Mouse (Mus musculus) intestine, embryonic 14.5 days (tissue): ENCODE measurements at regions not wholly inside any gene's neighbourhood (a gene's known extent, or its start where the extent isn't known, plus 50 kb on each side); places are given as distances from the start of the nearest gene placed in this dataset.
A peak's percentile ranks its signal among the peaks of the same experiment; 100 is the strongest.

ENCODE experiments used
- ATAC-seq: fragments of 200-750 bp; cut with Nextera tagmentation; replicated peaks from 2 replicates; pipeline ENCODE4 v1.8.0; 2017; ENCODE audit warnings: low read depth, moderate number of reproducible peaks, moderate TSS enrichment, moderate library complexity; ENCODE audit not compliant: low FRiP score, low TSS enrichment
- DNase-seq: peaks from one replicate; pipeline ENCODE4 v3.0.0-alpha.2; 2018; ENCODE audit warnings: low spot score
- H3K27ac ChIP-seq: fragments of 300-500 bp; sonication (generic); 2 replicates; pipeline ENCODE4 v1.5.1; 2014; ENCODE audit warnings: low read depth, mild to moderate bottlenecking, control low read depth
- H3K27me3 ChIP-seq: fragments of 300-500 bp; sonication (generic); replicated peaks from 2 replicates; pipeline ENCODE4 v1.6.1; 2014; ENCODE audit warnings: low read length, control low read depth; ENCODE audit not compliant: control insufficient read depth, insufficient read depth
- H3K36me3 ChIP-seq: fragments of 300-500 bp; sonication (generic); 2 replicates; pipeline ENCODE4 v1.6.1; 2014; ENCODE audit warnings: low read length, control low read depth; ENCODE audit not compliant: control insufficient read depth, insufficient read depth
- H3K4me1 ChIP-seq: fragments of 300-500 bp; sonication (generic); replicated peaks from 2 replicates; pipeline ENCODE4 v1.6.1; 2014; ENCODE audit warnings: low read length, control low read depth, mixed read lengths; ENCODE audit not compliant: control insufficient read depth, insufficient read depth
- H3K4me2 ChIP-seq: fragments of 300-500 bp; sonication (generic); 2 replicates; pipeline ENCODE4 v1.6.1; 2014; ENCODE audit warnings: low read length
- H3K4me3 ChIP-seq: fragments of 300-500 bp; sonication (generic); 2 replicates; pipeline ENCODE4 v1.5.1; 2014; ENCODE audit warnings: low read depth, low read length, control low read depth, mixed read lengths
- H3K9ac ChIP-seq: fragments of 300-500 bp; sonication (generic); 2 replicates; pipeline ENCODE4 v1.6.1; 2014; ENCODE audit warnings: mild to moderate bottlenecking, low read length
- H3K9me3 ChIP-seq: fragments of 300-500 bp; sonication (generic); 2 replicates; pipeline ENCODE4 v1.6.1; 2016; ENCODE audit warnings: low read length, control low read depth; ENCODE audit not compliant: control insufficient read depth
- WGBS: fragments of 180-500 bp; shearing (Covaris S2); extraction: QIAGEN DNeasy Blood & Tissue Kit; methylation state at CpG from one replicate; pipeline ENCODE4 v1.1.7; 2014; 5-methylcytosine and 5-hydroxymethylcytosine counted together

DNA sequence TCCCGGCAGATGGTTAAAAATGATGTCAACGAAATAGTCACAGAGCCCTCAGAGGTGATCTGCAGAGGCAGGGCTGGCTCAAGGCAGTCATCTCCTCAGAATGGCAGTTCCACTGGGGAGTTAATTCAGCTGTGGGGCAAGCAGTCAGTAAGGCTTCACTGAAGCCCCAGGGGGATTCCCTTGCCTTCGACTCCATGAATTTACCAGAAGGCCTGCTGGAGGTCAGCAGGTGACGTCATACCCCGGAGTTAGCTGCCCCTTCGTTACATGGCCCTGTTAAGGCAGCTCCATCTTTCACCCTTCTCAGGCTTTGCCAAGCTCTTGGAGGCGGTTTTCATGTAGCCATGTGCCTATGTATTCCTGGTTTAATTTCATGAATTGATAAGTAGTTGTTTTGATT, 178.6 kb downstream of the Fam43a start:
- Histone ChIP-seq H3K36me3 (no peaks in the 10 kb centered on the region), H3K4me1 (peaks cover 21% of the 10 kb centered on the region), H3K9ac (no peak overlapping the region), H3K4me3 (no peak overlapping the region), H3K4me2 (no peak overlapping the region), H3K27ac (no peak overlapping the region), H3K27me3 (no peaks in the 10 kb centered on the region), H3K9me3 (no peaks in the 10 kb centered on the region)
- WGBS = 49% methylated on average over 7 of the region's 7 CpGs
- ATAC-seq (no peak), DNase-seq (no peak)

DNA sequence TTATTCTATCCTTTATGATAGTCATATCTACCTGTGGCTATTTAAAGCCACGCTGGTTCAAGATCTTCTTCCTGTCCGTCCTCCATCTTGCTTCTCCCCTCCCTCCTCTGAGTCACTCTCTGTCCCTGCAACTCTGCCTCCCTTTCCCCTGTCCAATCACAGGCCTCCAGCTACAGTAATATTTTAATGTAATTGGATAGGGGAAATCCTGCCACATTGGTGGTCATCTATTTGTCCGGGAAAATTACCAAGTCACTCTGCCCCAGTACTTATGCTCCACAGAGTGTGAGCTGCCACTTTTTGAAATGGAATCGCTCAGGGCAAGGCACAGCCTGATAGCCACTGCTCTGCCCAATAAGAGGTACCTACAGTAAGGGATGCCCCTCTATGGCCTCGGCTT, 179.4 kb downstream of the Fam43a start:
- Histone ChIP-seq H3K4me1 (peaks cover 19% of the 10 kb centered on the region), H3K27ac (no peak overlapping the region), H3K9me3 (no peaks in the 10 kb centered on the region), H3K9ac (no peak overlapping the region), H3K4me2 (no peak overlapping the region), H3K36me3 (no peaks in the 10 kb centered on the region), H3K27me3 (no peaks in the 10 kb centered on the region), H3K4me3 (no peak overlapping the region)
- no peak for ATAC-seq
- 78% methylated on average over 5 of the region's 5 CpGs for WGBS
- DNase-seq = no peak

DNA sequence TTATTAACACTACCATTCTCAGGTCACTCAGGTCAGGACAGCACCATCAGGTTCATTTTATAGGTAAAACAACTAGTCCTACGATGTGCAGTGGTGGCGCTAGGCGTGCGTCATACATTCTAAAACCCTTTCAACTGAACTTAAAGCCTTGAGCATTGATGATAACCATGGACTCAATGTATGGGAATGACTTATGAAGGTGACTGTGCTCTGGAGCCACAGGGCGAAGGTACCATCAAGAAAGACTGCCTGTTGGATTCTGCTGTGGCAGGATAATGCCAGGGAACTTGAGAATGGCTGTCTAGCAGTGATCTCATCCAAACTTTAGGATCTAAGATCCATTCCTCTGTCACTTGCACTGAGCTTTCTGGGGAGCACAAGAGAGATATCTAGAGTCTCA, 184.7 kb downstream of the Fam43a start:
- no peaks in the 10 kb centered on the region for H3K36me3 ChIP-seq
- no peak overlapping the region for H3K4me2 ChIP-seq
- no peak overlapping the region for H3K4me3 ChIP-seq
- H3K27me3 ChIP-seq = no peaks in the 10 kb centered on the region
- DNase-seq = no peak
- WGBS = 92% methylated on average over 5 of the region's 5 CpGs
- H3K9me3 ChIP-seq = no peaks in the 10 kb centered on the region
- no peak overlapping the region for H3K9ac ChIP-seq
- H3K4me1 ChIP-seq = peaks cover 3% of the 10 kb centered on the region
- ATAC-seq = no peak
- no peak overlapping the region for H3K27ac ChIP-seq

DNA sequence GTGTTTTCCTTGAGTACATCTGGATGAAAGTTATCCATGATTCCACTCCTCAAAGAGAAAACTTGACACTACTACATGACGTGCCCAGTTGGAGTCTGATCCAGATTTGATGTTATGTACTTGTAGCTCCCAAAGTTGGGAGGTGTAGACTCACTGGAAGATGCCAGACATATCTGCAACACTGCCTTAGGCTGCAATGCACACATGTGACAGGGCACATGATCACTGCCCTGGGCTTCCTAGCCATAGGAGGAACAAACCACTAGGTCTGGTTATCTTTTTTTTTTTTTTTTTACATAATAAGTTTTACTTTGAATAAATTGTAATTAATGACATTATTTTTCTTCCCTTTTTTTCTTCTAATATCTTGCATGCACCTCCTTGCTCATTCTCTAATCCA, 185.4 kb downstream of the Fam43a start:
- no peak overlapping the region for H3K4me2 ChIP-seq
- no peak overlapping the region for H3K4me3 ChIP-seq
- ATAC-seq (no peak), DNase-seq (no peak)
- 93% methylated on average over 1 of the region's 1 CpGs for WGBS
- peaks cover 9% of the 10 kb centered on the region for H3K4me1 ChIP-seq
- no peak overlapping the region for H3K9ac ChIP-seq
- H3K27ac ChIP-seq = no peak overlapping the region
- no peaks in the 10 kb centered on the region for H3K27me3 ChIP-seq
- no peaks in the 10 kb centered on the region for H3K9me3 ChIP-seq
- H3K36me3 ChIP-seq = no peaks in the 10 kb centered on the region

DNA sequence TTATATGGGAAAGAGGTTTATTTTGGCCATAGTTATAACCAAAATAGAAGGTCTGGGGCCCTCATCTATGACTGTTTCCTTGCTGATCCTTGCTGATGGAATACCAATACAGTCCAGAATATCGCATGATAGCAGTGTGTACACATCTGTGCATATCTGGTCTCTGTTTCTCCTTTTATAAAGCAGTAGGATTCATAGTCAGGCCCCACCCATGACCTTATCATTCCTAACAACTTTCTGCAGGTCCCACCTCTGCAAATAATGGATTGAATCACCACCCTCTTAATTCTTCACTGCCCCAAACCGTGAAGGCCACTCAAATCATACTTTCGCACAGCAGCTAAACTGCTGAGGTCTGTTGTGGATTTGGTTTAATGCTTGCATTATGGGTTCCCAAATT, 186.5 kb downstream of the Fam43a start:
- WGBS = 89% methylated on average over 3 of the region's 3 CpGs
- Histone ChIP-seq H3K36me3 (no peaks in the 10 kb centered on the region), H3K4me1 (peaks cover 20% of the 10 kb centered on the region), H3K27me3 (no peaks in the 10 kb centered on the region), H3K4me3 (no peak overlapping the region), H3K27ac (no peak overlapping the region), H3K9me3 (no peaks in the 10 kb centered on the region), H3K4me2 (no peak overlapping the region), H3K9ac (no peak overlapping the region)
- no peak for DNase-seq
- no peak for ATAC-seq

DNA sequence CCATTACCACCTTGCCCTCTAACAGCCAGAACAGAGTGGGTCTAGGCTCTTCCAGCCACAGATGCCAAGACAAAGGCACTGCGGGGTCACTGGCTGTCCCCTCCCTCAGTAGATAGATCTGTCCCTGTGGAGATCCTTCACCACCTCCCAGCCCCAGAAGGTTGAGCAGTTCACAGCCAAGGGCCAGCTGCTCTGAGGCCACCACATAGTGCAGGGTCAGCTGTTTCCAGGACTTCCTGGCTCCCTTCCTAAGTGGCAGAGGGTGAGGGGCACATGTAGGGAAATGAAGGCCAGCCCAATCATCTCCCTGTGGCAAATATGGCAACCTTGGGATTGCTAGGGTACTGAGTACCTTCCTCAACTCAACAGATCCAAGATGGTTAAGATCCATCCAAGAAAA, 187.8 kb downstream of the Fam43a start:
- DNase-seq (peak; percentile 39), ATAC-seq (no peak)
- Histone ChIP-seq H3K4me1 (peaks cover 25% of the 10 kb centered on the region), H3K27me3 (no peaks in the 10 kb centered on the region), H3K9me3 (no peaks in the 10 kb centered on the region), H3K36me3 (no peaks in the 10 kb centered on the region), H3K9ac (no peak overlapping the region), H3K27ac (no peak overlapping the region), H3K4me2 (no peak overlapping the region), H3K4me3 (no peak overlapping the region)
- WGBS = 94% methylated on average over 1 of the region's 1 CpGs

DNA sequence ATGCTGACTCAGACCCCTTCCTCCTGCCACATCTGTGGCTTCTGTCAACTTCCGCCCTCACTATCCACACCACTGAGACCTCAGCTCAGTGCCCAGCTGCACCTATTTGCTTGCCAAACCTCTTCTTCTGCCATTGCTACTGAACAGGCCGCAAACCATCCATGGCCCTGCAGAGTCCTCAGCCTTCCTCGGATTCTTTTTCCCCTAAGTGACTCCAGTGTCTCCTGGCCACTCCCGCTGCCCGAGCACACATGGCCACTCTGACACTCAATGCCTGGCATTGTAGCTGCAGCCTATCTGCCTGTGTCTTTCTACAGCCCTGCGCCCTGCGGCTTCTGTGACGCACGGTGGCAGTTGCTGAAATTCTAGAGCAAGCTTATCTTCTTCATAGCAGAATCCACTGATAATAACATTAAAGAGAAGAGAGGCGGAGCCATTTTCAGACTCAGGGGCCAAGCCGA, 188.8 kb downstream of the Fam43a start:
- Histone ChIP-seq H3K9ac (no peak overlapping the region), H3K36me3 (no peaks in the 10 kb centered on the region), H3K9me3 (no peaks in the 10 kb centered on the region), H3K27ac (no peak overlapping the region), H3K4me2 (no peak overlapping the region), H3K4me1 (peaks cover 25% of the 10 kb centered on the region), H3K27me3 (no peaks in the 10 kb centered on the region), H3K4me3 (no peak overlapping the region)
- DNase-seq (peak; percentile 50), ATAC-seq (no peak)
- WGBS = 68% methylated on average over 11 of the region's 11 CpGs

DNA sequence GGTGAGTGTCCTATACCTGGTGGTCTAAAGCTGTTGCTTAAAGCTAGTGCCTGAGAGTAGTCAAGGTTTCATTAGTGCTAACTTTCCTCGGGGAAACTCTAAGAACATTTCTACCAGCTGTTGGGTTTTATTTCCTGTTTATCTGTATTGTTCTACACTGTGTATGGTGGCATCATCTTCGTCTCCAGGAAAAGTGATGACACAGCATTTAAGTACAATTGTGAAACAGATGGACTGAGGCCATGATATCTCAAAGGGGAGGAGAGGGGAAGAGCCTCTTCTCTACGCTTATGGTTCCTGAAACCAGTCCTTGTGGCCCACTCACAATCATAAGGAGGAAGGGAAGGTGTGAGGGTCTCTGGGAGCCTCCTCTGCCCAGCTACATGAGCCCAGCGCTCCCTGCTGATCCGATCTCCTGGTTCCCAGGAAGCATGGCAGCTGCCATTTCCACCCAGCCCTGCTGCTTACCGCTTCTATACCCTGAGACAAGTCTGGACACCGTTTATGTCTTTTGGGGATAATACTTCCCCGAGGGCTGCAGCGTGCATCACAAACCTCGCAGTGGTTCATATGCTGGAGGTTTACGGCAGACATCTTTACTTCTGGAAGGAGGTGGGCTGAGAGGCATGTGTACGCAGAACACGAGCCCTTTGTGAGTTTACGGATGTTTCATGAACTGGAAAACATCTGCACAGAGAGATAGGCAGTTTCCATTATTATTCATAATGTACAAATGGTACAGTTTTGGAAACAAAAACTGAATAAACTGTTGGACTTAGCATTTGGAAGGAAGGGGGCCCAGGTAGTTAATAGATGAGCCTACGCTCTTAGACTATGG, 189.6 kb downstream of the Fam43a start:
- ATAC-seq (no peak), DNase-seq (peak; percentile 49)
- H3K27me3 ChIP-seq = no peaks in the 10 kb centered on the region
- peaks cover 25% of the 10 kb centered on the region for H3K4me1 ChIP-seq
- H3K4me3 ChIP-seq = no peak overlapping the region
- H3K4me2 ChIP-seq = no peak overlapping the region
- 0 out of 2 replicates have a peak overlapping the region, but pooled peaks have one; percentile 79 for H3K27ac ChIP-seq
- no peaks in the 10 kb centered on the region for H3K36me3 ChIP-seq
- no peaks in the 10 kb centered on the region for H3K9me3 ChIP-seq
- H3K9ac ChIP-seq = no peak overlapping the region
- WGBS = 78% methylated on average over 15 of the region's 15 CpGs

DNA sequence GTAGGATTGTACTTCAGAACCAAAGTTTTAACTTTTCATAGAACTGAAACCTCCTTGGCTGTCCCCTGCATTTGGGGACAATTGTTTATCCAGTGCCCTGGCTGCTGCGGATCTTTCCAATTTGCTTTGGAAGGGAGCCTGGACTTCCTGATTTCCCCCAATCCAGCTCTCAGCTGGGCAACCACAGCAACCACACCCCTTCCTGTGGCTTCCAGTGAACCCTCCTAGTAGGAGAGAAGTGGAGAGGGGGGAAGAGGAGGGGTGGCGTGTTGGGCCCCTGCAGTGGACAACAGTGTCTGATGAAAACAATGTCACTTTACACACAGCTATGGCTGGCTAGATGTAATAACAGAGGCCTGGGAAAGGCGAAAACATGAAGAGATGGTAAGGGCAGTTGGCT, 190.5 kb downstream of the Fam43a start:
- no peak overlapping the region for H3K9ac ChIP-seq
- ATAC-seq = no peak
- DNase-seq = no peak
- H3K4me3 ChIP-seq = no peak overlapping the region
- H3K27me3 ChIP-seq = no peaks in the 10 kb centered on the region
- 33% methylated on average over 3 of the region's 3 CpGs for WGBS
- no peaks in the 10 kb centered on the region for H3K9me3 ChIP-seq
- no peaks in the 10 kb centered on the region for H3K36me3 ChIP-seq
- H3K27ac ChIP-seq = peak overlapping the region; percentile 79
- peaks cover 25% of the 10 kb centered on the region for H3K4me1 ChIP-seq
- H3K4me2 ChIP-seq = peak overlapping the region; percentile 7; the same call in 1 of the 2 replicates
